Mouse (Mus musculus): ENCODE measurements around the gene Drc7. TPM values are rescaled to one million over a fixed set of nuclear protein-coding genes. Genes with fewer than 3 reads are reported as not detected.
A peak's percentile ranks its signal among the peaks of the same experiment; 100 is the strongest.

Drc7 gene
- polyA plus RNA-seq, 1 experiment: 1.7 TPM

- DNase-seq (ENCODE audit: low read depth): no peak
These were observed 3.8 kb downstream of the Drc7 start for GRCm38 (mm10) chr8:95058661-95059060.

GRCm38 (mm10) chr8:95059812-95060533 lies 5.1 kb downstream of the Drc7 start:
- DNase-seq (ENCODE audit: low read depth): no peak

- DNase-seq (ENCODE audit: low read depth): no peak
These were observed 9.6 kb downstream of the Drc7 start for GRCm38 (mm10) chr8:95064531-95064930.

GRCm38 (mm10) chr8:95067582-95067981 lies 12.7 kb downstream of the Drc7 start:
- DNase-seq (ENCODE audit: low read depth): no peak

GRCm38 (mm10) chr8:95075504-95075903 lies 20.6 kb downstream of the Drc7 start:
- DNase-seq (ENCODE audit: low read depth): peak; percentile 61

- no peak for DNase-seq (ENCODE audit: low read depth)
These were observed 21.2 kb downstream of the Drc7 start for GRCm38 (mm10) chr8:95076151-95076550.

- DNase-seq (ENCODE audit: low read depth): no peak
These were observed 23.2 kb downstream of the Drc7 start for GRCm38 (mm10) chr8:95078055-95078454.

GRCm38 (mm10) chr8:95079305-95079704 lies 24.4 kb downstream of the Drc7 start:
- no peak for DNase-seq (ENCODE audit: low read depth)

GRCm38 (mm10) chr8:95080381-95081341 lies 25.8 kb downstream of the Drc7 start, which contains the start of gene Katnb1:
Gene Katnb1 (plus strand): TSS chr8:95081186.
- DNase-seq (ENCODE audit: low read depth): peak; percentile 99

- DNase-seq (ENCODE audit: low read depth): no peak
These were observed 26.7 kb downstream of the Drc7 start for GRCm38 (mm10) chr8:95081650-95082049.

- no peak for DNase-seq (ENCODE audit: low read depth)
These were observed 29.4 kb downstream of the Drc7 start for GRCm38 (mm10) chr8:95084261-95084660.

- no peak for DNase-seq (ENCODE audit: low read depth)
These were observed 30.0 kb downstream of the Drc7 start for GRCm38 (mm10) chr8:95084744-95085431.

GRCm38 (mm10) chr8:95085432-95086141 lies 30.7 kb downstream of the Drc7 start:
- DNase-seq (ENCODE audit: low read depth): no peak

GRCm38 (mm10) chr8:95093574-95093973 lies 38.7 kb downstream of the Drc7 start:
- no peak for DNase-seq (ENCODE audit: low read depth)

- DNase-seq (ENCODE audit: low read depth): no peak
These were observed 44.1 kb downstream of the Drc7 start for GRCm38 (mm10) chr8:95099009-95099408.

GRCm38 (mm10) chr8:95101972-95102371 lies 47.1 kb downstream of the Drc7 start:
- DNase-seq (ENCODE audit: low read depth): no peak

- DNase-seq (ENCODE audit: low read depth): no peak
These were observed 52.4 kb downstream of the Drc7 start for GRCm38 (mm10) chr8:95107306-95107705.

- DNase-seq (ENCODE audit: low read depth): no peak
These were observed 57.7 kb downstream of the Drc7 start for GRCm38 (mm10) chr8:95112594-95112993.

GRCm38 (mm10) chr8:95113108-95113507 lies 58.2 kb downstream of the Drc7 start:
- no peak for DNase-seq (ENCODE audit: low read depth)

GRCm38 (mm10) chr8:95113750-95114149 lies 58.8 kb downstream of the Drc7 start:
- DNase-seq (ENCODE audit: low read depth): no peak

GRCm38 (mm10) chr8:95123455-95123854 lies 68.6 kb downstream of the Drc7 start:
- DNase-seq (ENCODE audit: low read depth): no peak
